In genomic region chr7:3291197-3291596, GRCm38 (mm10) we compare ENCODE assay signal across 10 mouse cellular contexts. TPM values are rescaled to one million over a fixed set of nuclear protein-coding genes. Genes with fewer than 3 reads are reported as not detected.
DNase-seq lines count a peak whose midpoint lies in the region; ATAC-seq and TF ChIP-seq lines count a peak whose summit lies in the region.
"Had no signal": no experiment of that assay in that cellular context is flagged by ENCODE, and none has a peak within 500 bp of the region (broad histone marks: within the 10 kb centered on the region; RNA-seq: fewer than 3 reads in every experiment).

No protein-coding gene starts in this region.

- peak overlapping the region; percentile 69 for H3K9ac ChIP-seq in embryonic facial prominence, embryonic 14.5 days (ENCODE audit: low read depth, low read length)
- 0 out of 2 replicates have a peak overlapping the region, but pooled peaks have one; percentile 68 for H3K9ac ChIP-seq in hindbrain, embryonic 12.5 days
- peak overlapping the region; percentile 19; the same call in 1 of the 2 replicates for H3K9ac ChIP-seq in stomach, embryonic 15.5 days

- no peak for ATAC-seq in embryonic facial prominence, embryonic 14.5 days (ENCODE audit: low read depth)
- peak; percentile 3; the same call in 1 of the 2 replicates for ATAC-seq in hindbrain, embryonic 12.5 days (ENCODE audit: low FRiP score)
- 0 out of 2 replicates have a peak, but pooled peaks have one; percentile 3 for ATAC-seq in stomach, embryonic 15.5 days (ENCODE audit: insufficient read depth, low FRiP score, low read depth)

- DNase-seq in embryo, embryonic 10 days (ENCODE audit: low spot score): peak; percentile 33
- no peak for DNase-seq in embryo, embryonic 11 days
- DNase-seq in embryonic facial prominence, embryonic 14.5 days (ENCODE audit: low spot score): peak; percentile 60
- peak; percentile 51 for DNase-seq in lung, adult 2 months
- no peak for DNase-seq in left cerebral cortex, adult 18-20 months (ENCODE audit: low spot score in 2 of 2)
- DNase-seq in thymus, postnatal 10 days (ENCODE audit: low spot score in 2 of 2): no peak

- H3K27ac ChIP-seq in embryonic facial prominence, embryonic 14.5 days (replicated peaks; ENCODE audit: low read depth, low read length): peak overlapping the region; percentile 95
- H3K27ac ChIP-seq in hindbrain, embryonic 12.5 days: no peak overlapping the region
- H3K27ac ChIP-seq in stomach, embryonic 15.5 days: peak overlapping the region; percentile 94

- H3K4me3 ChIP-seq in embryonic facial prominence, embryonic 14.5 days (ENCODE audit: low read depth, low read length): peak overlapping the region; percentile 45
- peak overlapping the region; percentile 45 for H3K4me3 ChIP-seq in hindbrain, embryonic 12.5 days
- peak overlapping the region; percentile 89 for H3K4me3 ChIP-seq in lung, adult 2 months (replicated peaks; ENCODE audit: extremely low read depth, low read depth, low read length)
- H3K4me3 ChIP-seq in stomach, embryonic 15.5 days (replicated peaks): peak overlapping the region; percentile 48

- no peaks in the 10 kb centered on the region for H3K9me3 ChIP-seq in embryonic facial prominence, embryonic 14.5 days (ENCODE audit: control insufficient read depth, low read length)
- H3K9me3 ChIP-seq in hindbrain, embryonic 12.5 days (replicated peaks): no peaks in the 10 kb centered on the region
- no peaks in the 10 kb centered on the region for H3K9me3 ChIP-seq in stomach, embryonic 15.5 days

- H3K4me1 ChIP-seq in embryonic facial prominence, embryonic 14.5 days (ENCODE audit: control insufficient read depth, insufficient read depth, low read length): peaks cover 17% of the 10 kb centered on the region
- peaks cover 21% of the 10 kb centered on the region for H3K4me1 ChIP-seq in hindbrain, embryonic 12.5 days
- H3K4me1 ChIP-seq in lung, adult 2 months (ENCODE audit: control insufficient read depth, insufficient read depth, low read length): peaks cover 10% of the 10 kb centered on the region
- peaks cover 34% of the 10 kb centered on the region for H3K4me1 ChIP-seq in stomach, embryonic 15.5 days

- no peak for TF ChIP-seq CTCF in lung, adult 2 months (IDR thresholded peaks at IDR 0.05; ENCODE audit: insufficient read depth, low read length)

- peak; percentile 63; the same call in 1 of the 2 replicates for TF ChIP-seq POLR2A in lung, adult 2 months (IDR thresholded peaks at IDR 0.05; ENCODE audit: borderline replicate concordance, extremely low read depth, low read depth, low read length)

- WGBS in embryonic facial prominence, embryonic 14.5 days: 26% methylated on average over 6 of the region's 6 CpGs
- 33% methylated on average over 6 of the region's 6 CpGs for WGBS in hindbrain, embryonic 12.5 days
- WGBS in lung, adult 2 months: 12% methylated on average over 6 of the region's 6 CpGs
- WGBS in stomach, embryonic 15.5 days: 9% methylated on average over 6 of the region's 6 CpGs

- no peaks in the 10 kb centered on the region for H3K27me3 ChIP-seq in embryonic facial prominence, embryonic 14.5 days (replicated peaks; ENCODE audit: control insufficient read depth, insufficient read depth, low read length)
- no peaks in the 10 kb centered on the region for H3K27me3 ChIP-seq in hindbrain, embryonic 12.5 days
- H3K27me3 ChIP-seq in stomach, embryonic 15.5 days (replicated peaks): no peaks in the 10 kb centered on the region

- H3K36me3 ChIP-seq in embryonic facial prominence, embryonic 14.5 days (ENCODE audit: control insufficient read depth, insufficient read depth, low read length): peaks cover 11% of the 10 kb centered on the region; the same call in 1 of the 2 replicates
- peaks cover 13% of the 10 kb centered on the region; the same call in 1 of the 2 replicates for H3K36me3 ChIP-seq in hindbrain, embryonic 12.5 days
- 0 out of 2 replicates have a peak, but pooled peaks cover 3% of the 10 kb centered on the region for H3K36me3 ChIP-seq in stomach, embryonic 15.5 days

- peak overlapping the region; percentile 75 for H3K4me2 ChIP-seq in embryonic facial prominence, embryonic 14.5 days (ENCODE audit: low read depth, low read length)
- peak overlapping the region; percentile 66 for H3K4me2 ChIP-seq in hindbrain, embryonic 12.5 days (replicated peaks)
- peak overlapping the region; percentile 68 for H3K4me2 ChIP-seq in stomach, embryonic 15.5 days

RNA-seq across cellular contexts. Expression of gene Prkcg, which starts 2.2 kb away (rescaled TPM):
- 0.10 and 0.15 TPM in 2 replicates for polyA plus RNA-seq in embryonic facial prominence, embryonic 14.5 days (2014; fragmentation: Nextera tagmentation; extraction: Ambion mirVana)
- polyA plus RNA-seq in hindbrain, embryonic 12.5 days (2016; fragmentation: Nextera tagmentation; extraction: Ambion mirVana): 0.35 and 0.39 TPM in 2 replicates
- polyA plus RNA-seq in lung, adult 2 months (2012; rRNA removed): 5.6 and 5.9 TPM in 2 replicates
- polyA plus RNA-seq in stomach, embryonic 15.5 days (2015; fragmentation: Nextera tagmentation; extraction: Ambion mirVana): 0.40 and 0.49 TPM in 2 replicates
- total RNA-seq in left cerebral cortex, adult 18-20 months (2021): 100 to 1,000 TPM; 239 to 276 TPM
- total RNA-seq: MEL had no signal

RNA-seq across cellular contexts. Expression of gene Myadm, which starts 2.3 kb away (rescaled TPM):
- polyA plus RNA-seq in embryonic facial prominence, embryonic 14.5 days (2014; fragmentation: Nextera tagmentation; extraction: Ambion mirVana): 149 and 178 TPM in 2 replicates
- polyA plus RNA-seq in hindbrain, embryonic 12.5 days (2016; fragmentation: Nextera tagmentation; extraction: Ambion mirVana): 36.1 and 41.7 TPM in 2 replicates
- polyA plus RNA-seq in lung, adult 2 months (2012; rRNA removed): 429 and 524 TPM in 2 replicates
- polyA plus RNA-seq in stomach, embryonic 15.5 days (2015; fragmentation: Nextera tagmentation; extraction: Ambion mirVana): 140 and 141 TPM in 2 replicates
- total RNA-seq in left cerebral cortex, adult 18-20 months (2021): 10 to 100 TPM; 51.4 to 57.2 TPM

RNA-seq across cellular contexts. Expression of gene Cacng7, which starts 41.6 kb away (rescaled TPM):
- polyA plus RNA-seq in embryonic facial prominence, embryonic 14.5 days (2014; fragmentation: Nextera tagmentation; extraction: Ambion mirVana): 1.7 and 3.1 TPM in 2 replicates
- polyA plus RNA-seq in hindbrain, embryonic 12.5 days (2016; fragmentation: Nextera tagmentation; extraction: Ambion mirVana): 3.7 and 4.6 TPM in 2 replicates
- polyA plus RNA-seq in lung, adult 2 months (2012; rRNA removed): 3.3 and 7.4 TPM in 2 replicates
- 2.5 and 2.6 TPM in 2 replicates for polyA plus RNA-seq in stomach, embryonic 15.5 days (2015; fragmentation: Nextera tagmentation; extraction: Ambion mirVana)
- total RNA-seq in left cerebral cortex, adult 18-20 months (2021): 100 to 1,000 TPM; 174 to 185 TPM

RNA-seq across cellular contexts. Expression of gene Nlrp12, which starts 41.7 kb away (rescaled TPM):
- polyA plus RNA-seq in embryonic facial prominence, embryonic 14.5 days (2014; fragmentation: Nextera tagmentation; extraction: Ambion mirVana): 0.03 TPM in 1 of 2 replicates, not detected in the other
- not detected in 2 replicates for polyA plus RNA-seq in hindbrain, embryonic 12.5 days (2016; fragmentation: Nextera tagmentation; extraction: Ambion mirVana)
- 0.25 and 0.50 TPM in 2 replicates for polyA plus RNA-seq in lung, adult 2 months (2012; rRNA removed)
- 0.08 TPM in 1 of 2 replicates, not detected in the other for polyA plus RNA-seq in stomach, embryonic 15.5 days (2015; fragmentation: Nextera tagmentation; extraction: Ambion mirVana)
- not detected for total RNA-seq in left cerebral cortex, adult 18-20 months (2021)
- total RNA-seq: MEL had no signal
- polyA plus RNA-seq: large intestine, adult 2 months had no signal

Comparison
In these comparisons a context has a peak if more than half of its experiments do, and no peak if none do; other contexts are left out.
1. DNase-seq: peak in embryo, embryonic 10 days (single experiment), embryonic facial prominence, embryonic 14.5 days (single experiment) and lung, adult 2 months (single experiment); none in embryo, embryonic 11 days (single experiment), left cerebral cortex, adult 18-20 months (0 of 2) and thymus, postnatal 10 days (0 of 2).
2. H3K9ac ChIP-seq: peak in every context shown above with its lines; median percentile 69 in embryonic facial prominence, embryonic 14.5 days; 68 in hindbrain, embryonic 12.5 days; 19 in stomach, embryonic 15.5 days.
3. Peak in every context shown above with its lines, with median percentiles within 50 percentile points of each other: H3K4me2 ChIP-seq and H3K4me3 ChIP-seq.